Comparison of ENCODE assay signal across 26 mouse cellular contexts in genomic region chr5:151405314-151405903, GRCm38 (mm10). TPM values are rescaled to one million over a fixed set of nuclear protein-coding genes. Genes with fewer than 3 reads are reported as not detected.
DNase-seq lines count a peak whose midpoint lies in the region; ATAC-seq and TF ChIP-seq lines count a peak whose summit lies in the region.
"Had no signal": no experiment of that assay in that cellular context is flagged by ENCODE, and none has a peak within 500 bp of the region (broad histone marks: within the 10 kb centered on the region; RNA-seq: fewer than 3 reads in every experiment).

No protein-coding gene starts in this region.

- no peak overlapping the region for H3K27ac ChIP-seq in forebrain, embryonic 11.5 days (ENCODE audit: low read depth, low read length)
- H3K27ac ChIP-seq in forebrain, embryonic 10.5 days: no peak overlapping the region
- peak overlapping the region; percentile 31; the same call in 1 of the 2 replicates for H3K27ac ChIP-seq in stomach, embryonic 15.5 days
- H3K27ac ChIP-seq in stomach, postnatal 0 days (replicated peaks): no peak overlapping the region
- H3K27ac ChIP-seq in intestine, postnatal 0 days (ENCODE audit: low read depth, low read length): no peak overlapping the region
- H3K27ac ChIP-seq: embryonic facial prominence, embryonic 12.5 days; left cerebral cortex, adult 2 months; liver, embryonic 15.5 days had no signal

- H3K9me3 ChIP-seq in forebrain, embryonic 11.5 days (ENCODE audit: control insufficient read depth, low read length): no peaks in the 10 kb centered on the region
- no peaks in the 10 kb centered on the region for H3K9me3 ChIP-seq in forebrain, embryonic 10.5 days
- no peaks in the 10 kb centered on the region for H3K9me3 ChIP-seq in stomach, embryonic 15.5 days
- H3K9me3 ChIP-seq in stomach, postnatal 0 days (ENCODE audit: control insufficient read depth, low read length): no peaks in the 10 kb centered on the region
- H3K9me3 ChIP-seq in intestine, postnatal 0 days (ENCODE audit: control insufficient read depth): no peaks in the 10 kb centered on the region
- H3K9me3 ChIP-seq: embryonic facial prominence, embryonic 12.5 days; G1E; heart, embryonic 12.5 days; liver, embryonic 15.5 days had no signal

- no peak for TF ChIP-seq CTCF in stomach, postnatal 0 days (IDR thresholded peaks at IDR 0.05; ENCODE audit: low read depth)
- TF ChIP-seq CTCF in intestine, postnatal 0 days (IDR thresholded peaks at IDR 0.05; ENCODE audit: low read depth): no peak

- no peaks in the 10 kb centered on the region for H3K36me3 ChIP-seq in forebrain, embryonic 11.5 days (ENCODE audit: control insufficient read depth, insufficient read depth, low read length)
- H3K36me3 ChIP-seq in forebrain, embryonic 10.5 days (replicated peaks): no peaks in the 10 kb centered on the region
- no peaks in the 10 kb centered on the region for H3K36me3 ChIP-seq in stomach, embryonic 15.5 days
- no peaks in the 10 kb centered on the region for H3K36me3 ChIP-seq in stomach, postnatal 0 days (ENCODE audit: control insufficient read depth, insufficient read depth, low read length)
- no peaks in the 10 kb centered on the region for H3K36me3 ChIP-seq in intestine, postnatal 0 days (ENCODE audit: control insufficient read depth, insufficient read depth)
- H3K36me3 ChIP-seq: embryonic facial prominence, embryonic 12.5 days; G1E; heart, embryonic 12.5 days; liver, embryonic 15.5 days had no signal

- no peak overlapping the region for H3K4me3 ChIP-seq in forebrain, embryonic 11.5 days (ENCODE audit: low read depth, low read length)
- H3K4me3 ChIP-seq in forebrain, embryonic 10.5 days: no peak overlapping the region
- no peak overlapping the region for H3K4me3 ChIP-seq in stomach, embryonic 15.5 days (replicated peaks)
- H3K4me3 ChIP-seq in stomach, postnatal 0 days (ENCODE audit: low read depth, low read length): no peak overlapping the region
- H3K4me3 ChIP-seq in intestine, postnatal 0 days (ENCODE audit: low read depth, low read length): no peak overlapping the region
- H3K4me3 ChIP-seq: embryonic facial prominence, embryonic 12.5 days; heart, embryonic 12.5 days; left cerebral cortex, adult 2 months; liver, embryonic 15.5 days had no signal

- no peak overlapping the region for H3K9ac ChIP-seq in forebrain, embryonic 11.5 days (ENCODE audit: low read length)
- no peak overlapping the region for H3K9ac ChIP-seq in stomach, embryonic 15.5 days
- H3K9ac ChIP-seq in stomach, postnatal 0 days (ENCODE audit: low read length): no peak overlapping the region
- no peak overlapping the region for H3K9ac ChIP-seq in intestine, postnatal 0 days (ENCODE audit: low read depth, low read length)
- H3K9ac ChIP-seq: embryonic facial prominence, embryonic 12.5 days; heart, embryonic 12.5 days; liver, embryonic 15.5 days had no signal

- H3K4me2 ChIP-seq in forebrain, embryonic 11.5 days (ENCODE audit: low read depth, low read length, severe bottlenecking): no peak overlapping the region
- H3K4me2 ChIP-seq in stomach, embryonic 15.5 days: no peak overlapping the region
- no peak overlapping the region for H3K4me2 ChIP-seq in stomach, postnatal 0 days (replicated peaks; ENCODE audit: low read depth)
- H3K4me2 ChIP-seq in intestine, postnatal 0 days (replicated peaks; ENCODE audit: low read depth): no peak overlapping the region
- H3K4me2 ChIP-seq: embryonic facial prominence, embryonic 12.5 days; heart, embryonic 12.5 days; liver, embryonic 15.5 days had no signal

- WGBS in forebrain, embryonic 11.5 days: 43% methylated on average over 8 of the region's 8 CpGs
- WGBS in forebrain, embryonic 10.5 days: 75% methylated on average over 8 of the region's 8 CpGs
- 62% methylated on average over 8 of the region's 8 CpGs for WGBS in stomach, embryonic 15.5 days
- 50% methylated on average over 8 of the region's 8 CpGs for WGBS in stomach, postnatal 0 days
- 41% methylated on average over 8 of the region's 8 CpGs for WGBS in intestine, postnatal 0 days

- no peaks in the 10 kb centered on the region; the same call in 1 of the 2 replicates for H3K4me1 ChIP-seq in forebrain, embryonic 11.5 days (replicated peaks; ENCODE audit: control insufficient read depth, insufficient read depth, low read length)
- H3K4me1 ChIP-seq in forebrain, embryonic 10.5 days: peaks cover 19% of the 10 kb centered on the region
- no peaks in the 10 kb centered on the region for H3K4me1 ChIP-seq in stomach, embryonic 15.5 days
- no peaks in the 10 kb centered on the region for H3K4me1 ChIP-seq in stomach, postnatal 0 days (replicated peaks; ENCODE audit: control insufficient read depth, insufficient read depth)
- H3K4me1 ChIP-seq in intestine, postnatal 0 days (replicated peaks; ENCODE audit: control insufficient read depth, insufficient read depth, low read length): no peaks in the 10 kb centered on the region
- H3K4me1 ChIP-seq: embryonic facial prominence, embryonic 12.5 days; heart, embryonic 12.5 days had no signal

- H3K27me3 ChIP-seq in forebrain, embryonic 11.5 days (ENCODE audit: control insufficient read depth, insufficient read depth, low read length): no peaks in the 10 kb centered on the region
- H3K27me3 ChIP-seq in forebrain, embryonic 10.5 days (ENCODE audit: poor library complexity, severe bottlenecking): no peaks in the 10 kb centered on the region; the same call in 1 of the 2 replicates
- H3K27me3 ChIP-seq in stomach, embryonic 15.5 days (replicated peaks): no peaks in the 10 kb centered on the region
- H3K27me3 ChIP-seq in stomach, postnatal 0 days (ENCODE audit: control insufficient read depth, insufficient read depth, low read length): no peaks in the 10 kb centered on the region
- H3K27me3 ChIP-seq in intestine, postnatal 0 days (replicated peaks; ENCODE audit: control insufficient read depth, insufficient read depth, low read length): no peaks in the 10 kb centered on the region
- H3K27me3 ChIP-seq: embryonic facial prominence, embryonic 12.5 days; heart, embryonic 12.5 days; liver, embryonic 15.5 days had no signal

- no peak for DNase-seq in forebrain, embryonic 11.5 days (ENCODE audit: low spot score)
- no peak for DNase-seq in forebrain, embryonic 10.5 days (ENCODE audit: extremely low spot score, low spot score)
- DNase-seq in stomach, postnatal 0 days (ENCODE audit: low spot score): no peak
- no peak for DNase-seq in adrenal gland, postnatal 10 days
- DNase-seq in testis, postnatal 14 days (ENCODE audit: low spot score): no peak
- no peak for DNase-seq in heart, postnatal 4 days
- DNase-seq: cerebellum, adult 2 months; kidney, adult 18-20 months; kidney, postnatal 14 days; right cerebral cortex, adult 18-20 months; spleen, adult 18-20 months; thymus, postnatal 36 days had no signal

- TF ChIP-seq EP300 in stomach, postnatal 0 days (optimal IDR thresholded peaks at IDR 0.05): no peak

- peak; percentile 71 for ATAC-seq in forebrain, embryonic 11.5 days (replicated peaks; ENCODE audit: low FRiP score)
- no peak for ATAC-seq in stomach, embryonic 15.5 days (ENCODE audit: insufficient read depth, low FRiP score, low read depth)
- ATAC-seq in stomach, postnatal 0 days (ENCODE audit: low FRiP score, low TSS enrichment): no peak
- 0 out of 2 replicates have a peak, but pooled peaks have one; percentile 32 for ATAC-seq in intestine, postnatal 0 days
- ATAC-seq: CD4-positive, CD25-positive, alpha-beta regulatory T cell, adult 4 months; lung, postnatal 0 days had no signal

RNA-seq across cellular contexts. Expression of gene Gm42906, which starts 22.6 kb away (rescaled TPM):
- polyA plus RNA-seq in forebrain, embryonic 11.5 days (2014; fragmentation: Nextera tagmentation; extraction: Ambion mirVana): not detected in 2 replicates
- not detected in 2 replicates for polyA plus RNA-seq in forebrain, embryonic 10.5 days (2016; fragmentation: Nextera tagmentation; extraction: Ambion mirVana)
- not detected in 2 replicates for polyA plus RNA-seq in stomach, embryonic 15.5 days (2015; fragmentation: Nextera tagmentation; extraction: Ambion mirVana)
- polyA plus RNA-seq in stomach, postnatal 0 days (2015; fragmentation: Nextera tagmentation; extraction: Ambion mirVana): 0.52 TPM in 1 of 2 replicates, not detected in the other
- not detected in 2 replicates for polyA plus RNA-seq in intestine, postnatal 0 days (2015; fragmentation: Nextera tagmentation; extraction: Ambion mirVana)
- not detected for total RNA-seq in adrenal gland, postnatal 10 days (2021)
- total RNA-seq in heart, postnatal 4 days (2021): not detected
- total RNA-seq: G1E; layer of hippocampus, adult 8-10 months; left cerebral cortex, adult 2 months; megakaryocyte, adult 5-6 weeks had no signal
- polyA plus RNA-seq: CD4-positive, CD25-positive, alpha-beta regulatory T cell, adult 4 months; cerebellum, adult 2 months; cortical plate, adult 2 months; embryonic facial prominence, embryonic 12.5 days; G1E; gonadal fat pad, adult 2 months; heart, embryonic 12.5 days; limb, embryonic 11.5 days; liver, embryonic 15.5 days had no signal

Comparison
In these comparisons a context has a peak if more than half of its experiments do, and no peak if none do; other contexts are left out.
1. ATAC-seq: peak in forebrain, embryonic 11.5 days (single experiment) and intestine, postnatal 0 days (single experiment); none in stomach, embryonic 15.5 days (single experiment) and stomach, postnatal 0 days (single experiment).